9 mouse cellular contexts compared by ENCODE assay signal in the genomic region with DNA sequence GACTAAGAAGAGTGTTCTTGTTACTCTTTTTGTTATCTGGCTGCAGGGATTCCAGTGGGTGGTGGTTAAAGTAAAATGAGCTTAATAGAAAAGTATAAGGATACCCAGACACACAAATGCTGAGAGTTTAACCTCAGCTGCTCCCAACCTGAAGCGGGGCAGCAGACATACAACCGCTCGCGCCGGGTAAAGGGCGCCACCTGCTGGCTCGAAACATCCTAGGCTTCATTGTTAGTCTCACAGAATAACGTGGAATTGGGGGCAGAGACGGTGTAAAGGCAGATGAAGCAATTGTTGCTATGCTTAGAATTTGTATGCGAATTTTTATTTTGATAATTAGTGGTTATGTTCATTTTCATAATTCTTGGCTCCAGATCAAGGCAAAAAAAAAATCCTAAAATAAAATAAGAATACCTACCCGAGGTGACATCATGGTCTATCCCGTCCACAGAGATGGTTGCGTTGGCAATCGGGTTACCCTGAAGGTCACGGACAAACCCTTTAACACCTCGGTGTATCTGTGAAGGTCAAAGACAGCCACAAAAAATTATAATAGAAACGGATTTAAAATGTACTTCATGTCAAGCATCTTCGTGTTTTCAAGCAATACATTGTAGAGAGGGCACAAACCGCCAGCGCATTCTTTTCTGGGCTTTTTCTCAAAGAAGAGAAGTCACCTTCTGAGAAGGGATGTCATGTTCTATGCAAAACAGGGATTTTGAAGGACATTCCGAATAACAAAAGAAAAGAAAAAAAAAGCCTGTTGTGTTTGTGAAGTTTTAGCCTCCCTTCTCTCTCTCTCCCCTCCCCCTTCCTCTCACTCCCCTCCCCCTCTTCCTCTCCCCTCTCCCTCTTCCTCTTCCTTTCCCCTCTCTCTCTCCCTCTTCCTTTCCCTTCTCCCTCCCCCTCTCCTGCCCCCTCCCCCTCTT.
DNase-seq lines count a peak whose midpoint lies in the region; ATAC-seq and TF ChIP-seq lines count a peak whose summit lies in the region.
"Had no signal": no experiment of that assay in that cellular context is flagged by ENCODE, and none has a peak within 500 bp of the region (broad histone marks: within the 10 kb centered on the region; RNA-seq: fewer than 3 reads in every experiment).

No protein-coding gene starts in this region.

- H3K36me3 ChIP-seq in C2C12 (ENCODE audit: control insufficient read depth, insufficient read depth): peaks cover 8% of the 10 kb centered on the region
- no peaks in the 10 kb centered on the region for H3K36me3 ChIP-seq in liver, embryonic 14.5 days (replicated peaks; ENCODE audit: control insufficient read depth, insufficient read depth, low read depth)
- H3K36me3 ChIP-seq in neural tube, embryonic 14.5 days (ENCODE audit: control insufficient read depth, insufficient read depth, low read length): peaks cover 7% of the 10 kb centered on the region; the same call in 1 of the 2 replicates
- H3K36me3 ChIP-seq: stomach, embryonic 15.5 days had no signal

- no peaks in the 10 kb centered on the region for H3K79me2 ChIP-seq in C2C12 (ENCODE audit: control insufficient read depth, insufficient read depth)

- TF ChIP-seq EP300 in liver, embryonic 14.5 days (IDR thresholded peaks at IDR 0.05; ENCODE audit: low read depth): no peak

- H3K27ac ChIP-seq in liver, embryonic 14.5 days: no peak overlapping the region
- H3K27ac ChIP-seq in neural tube, embryonic 14.5 days (ENCODE audit: low read depth, low read length): no peak overlapping the region
- H3K27ac ChIP-seq: stomach, embryonic 15.5 days had no signal

- TF ChIP-seq CTCF in C2C12 (IDR thresholded peaks at IDR 0.05; ENCODE audit: control insufficient read depth, insufficient read depth, insufficient read length): peak; percentile 39
- peak; percentile 81 for TF ChIP-seq CTCF in liver, embryonic 14.5 days (IDR thresholded peaks at IDR 0.05; ENCODE audit: low read depth)

- no peak overlapping the region for H3ac ChIP-seq in C2C12 (ENCODE audit: control insufficient read depth, insufficient read length, low read depth)

- H3K4me3 ChIP-seq in C2C12 (ENCODE audit: insufficient read depth, poor library complexity, severe bottlenecking): no peak overlapping the region
- H3K4me3 ChIP-seq in liver, embryonic 14.5 days (ENCODE audit: insufficient read depth in 1 of 2, low read depth in 2 of 2, low read length in 2 of 2): no peak overlapping the region
- H3K4me3 ChIP-seq in neural tube, embryonic 14.5 days (ENCODE audit: low read depth, low read length): no peak overlapping the region
- H3K4me3 ChIP-seq: stomach, embryonic 15.5 days had no signal

- no peaks in the 10 kb centered on the region for H3K4me1 ChIP-seq in liver, embryonic 14.5 days (replicated peaks; ENCODE audit: control insufficient read depth in 2 of 2, insufficient read depth in 2 of 2, low read length in 1 of 2)
- H3K4me1 ChIP-seq in neural tube, embryonic 14.5 days (ENCODE audit: control insufficient read depth, insufficient read depth, low read length): no peaks in the 10 kb centered on the region
- H3K4me1 ChIP-seq: stomach, embryonic 15.5 days had no signal

- H3K9me3 ChIP-seq in liver, embryonic 14.5 days (ENCODE audit: control insufficient read depth, low read length): no peaks in the 10 kb centered on the region
- no peaks in the 10 kb centered on the region for H3K9me3 ChIP-seq in neural tube, embryonic 14.5 days (ENCODE audit: control insufficient read depth, low read length)
- H3K9me3 ChIP-seq: stomach, embryonic 15.5 days had no signal

- no peaks in the 10 kb centered on the region for H3K27me3 ChIP-seq in C2C12 (ENCODE audit: control insufficient read depth, insufficient read depth, insufficient read length)
- H3K27me3 ChIP-seq in liver, embryonic 14.5 days (ENCODE audit: control insufficient read depth, insufficient read depth, low read length): no peaks in the 10 kb centered on the region
- H3K27me3 ChIP-seq in neural tube, embryonic 14.5 days (ENCODE audit: control insufficient read depth, insufficient read depth, low read length): no peaks in the 10 kb centered on the region
- H3K27me3 ChIP-seq: stomach, embryonic 15.5 days had no signal

- 29% methylated on average over 21 of the region's 21 CpGs for WGBS in liver, embryonic 14.5 days (ENCODE audit: insufficient replicate concordance)
- WGBS in neural tube, embryonic 14.5 days: 43% methylated on average over 21 of the region's 21 CpGs

- H3K4me2 ChIP-seq in liver, embryonic 14.5 days (ENCODE audit: low read depth): no peak overlapping the region
- no peak overlapping the region for H3K4me2 ChIP-seq in neural tube, embryonic 14.5 days (ENCODE audit: low read depth, low read length)
- H3K4me2 ChIP-seq: stomach, embryonic 15.5 days had no signal

- no peak overlapping the region for H3K9ac ChIP-seq in liver, embryonic 14.5 days (replicated peaks)
- H3K9ac ChIP-seq in neural tube, embryonic 14.5 days (replicated peaks; ENCODE audit: low read depth, low read length): no peak overlapping the region
- H3K9ac ChIP-seq: stomach, embryonic 15.5 days had no signal

- H3K79me3 ChIP-seq in C2C12 (ENCODE audit: low read depth): no peaks in the 10 kb centered on the region

- DNase-seq in adipocyte (ENCODE audit: low spot score): peak; percentile 53
- DNase-seq in embryo, embryonic 10.5 days (ENCODE audit: low spot score): peak; percentile 78
- DNase-seq in kidney, postnatal 10 days: peak; percentile 87
- DNase-seq in liver, embryonic 14.5 days (ENCODE audit: low read depth in 3 of 3, low spot score in 3 of 3): no peak
- DNase-seq in thymus, postnatal 4 days: peak; percentile 84

- ATAC-seq in granulocyte monocyte progenitor cell, adult 5-6 weeks (replicated peaks; ENCODE audit: poor library complexity, severe bottlenecking): peak; percentile 82
- ATAC-seq in liver, embryonic 14.5 days (ENCODE audit: insufficient read depth): no peak
- ATAC-seq in neural tube, embryonic 14.5 days (ENCODE audit: low read depth): peak; percentile 73

TF ChIP-seq in C2C12, 6 proteins besides CTCF, POLR2A, EP300 and RAD21:
- TF ChIP-seq CEBPB (IDR thresholded peaks at IDR 0.05; ENCODE audit: low read depth): no peak
- TF ChIP-seq FOSL1 (IDR thresholded peaks at IDR 0.05; ENCODE audit: insufficient read depth, low read length, poor library complexity, severe bottlenecking): no peak
- no peak for TF ChIP-seq MYOD1 (IDR thresholded peaks at IDR 0.05; ENCODE audit: control insufficient read depth, insufficient read length, low read depth)
- no peak for TF ChIP-seq MYOG (IDR thresholded peaks at IDR 0.05; ENCODE audit: control insufficient read depth, extremely low read depth, insufficient read length)
- no peak for TF ChIP-seq USF1 (IDR thresholded peaks at IDR 0.05; ENCODE audit: low read depth)
- TF ChIP-seq MAX (IDR thresholded peaks at IDR 0.05): no peak

Comparison
In these comparisons a context has a peak if more than half of its experiments do, and no peak if none do; other contexts are left out.
1. DNase-seq: peak in adipocyte (single experiment), embryo, embryonic 10.5 days (single experiment), kidney, postnatal 10 days (single experiment) and thymus, postnatal 4 days (single experiment); none in liver, embryonic 14.5 days (0 of 3).